Mouse (Mus musculus) gastrocnemius, postnatal 10 days (tissue): ENCODE measurements around the gene Stk10. TPM values are rescaled to one million over a fixed set of nuclear protein-coding genes. Genes with fewer than 3 reads are reported as not detected.

Experiments
- DNase-seq: peaks from one replicate; pipeline ENCODE4 v3.0.0; 2021; ENCODE audit warnings: mixed read lengths
- total RNA-seq, 2 experiments: library from RNA; stranded (reverse); gene quantifications; 2 replicates each; pipeline ENCODE4 v1.2.3; 2021

Gene Stk10
- total RNA-seq, 2 experiments from 2014 or later, result 5.3 to 8.5 TPM

- no peak for DNase-seq
These were observed 99.6 kb downstream of the Stk10 start for GRCm38 (mm10) chr11:32632671-32633070.

DNA sequence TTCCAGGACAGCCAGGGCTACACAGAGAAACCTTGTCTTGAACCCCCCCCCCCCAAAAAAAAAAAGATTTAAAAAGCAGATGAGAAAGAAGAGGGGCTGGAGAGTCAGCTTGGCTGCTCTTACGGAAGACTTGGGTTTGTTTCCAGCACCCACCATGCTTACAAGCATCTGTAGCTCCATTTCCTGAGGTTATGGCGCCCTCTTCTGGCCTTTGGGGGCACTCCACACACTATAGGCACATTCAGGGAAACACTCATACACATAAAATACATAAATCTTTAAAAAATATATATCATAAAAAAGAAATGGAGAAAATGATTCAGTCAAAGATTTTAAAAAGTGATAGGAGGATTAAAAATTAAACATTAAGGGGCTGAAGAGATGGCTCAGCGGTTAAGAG, 100.4 kb downstream of the Stk10 start:
- DNase-seq, result no peak

- DNase-seq, result no peak
These were observed 101.0 kb downstream of the Stk10 start for GRCm38 (mm10) chr11:32634143-32634542.

DNA sequence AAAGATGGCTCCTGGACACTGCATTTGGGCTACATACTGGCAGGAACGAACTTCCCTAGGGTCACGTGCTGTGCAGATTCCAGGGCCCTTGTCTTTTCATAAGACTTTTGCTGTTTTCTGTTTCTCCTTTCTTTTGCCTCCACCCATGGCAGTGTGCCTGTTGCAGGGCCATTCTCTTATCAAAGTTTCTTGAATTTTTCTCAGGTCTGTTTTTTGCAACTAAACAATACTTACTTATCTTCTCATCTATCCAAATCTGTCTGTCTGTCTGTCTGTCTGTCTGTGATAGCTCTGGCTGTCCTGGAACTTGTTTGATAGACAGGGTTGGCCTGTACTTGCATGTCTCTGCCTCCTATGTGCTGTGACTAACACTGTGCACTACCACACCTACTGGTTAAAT, 101.7 kb downstream of the Stk10 start:
- DNase-seq, result no peak

GRCm38 (mm10) chr11:32636275-32636674, 103.2 kb downstream of the Stk10 start:
- DNase-seq, result no peak

DNA sequence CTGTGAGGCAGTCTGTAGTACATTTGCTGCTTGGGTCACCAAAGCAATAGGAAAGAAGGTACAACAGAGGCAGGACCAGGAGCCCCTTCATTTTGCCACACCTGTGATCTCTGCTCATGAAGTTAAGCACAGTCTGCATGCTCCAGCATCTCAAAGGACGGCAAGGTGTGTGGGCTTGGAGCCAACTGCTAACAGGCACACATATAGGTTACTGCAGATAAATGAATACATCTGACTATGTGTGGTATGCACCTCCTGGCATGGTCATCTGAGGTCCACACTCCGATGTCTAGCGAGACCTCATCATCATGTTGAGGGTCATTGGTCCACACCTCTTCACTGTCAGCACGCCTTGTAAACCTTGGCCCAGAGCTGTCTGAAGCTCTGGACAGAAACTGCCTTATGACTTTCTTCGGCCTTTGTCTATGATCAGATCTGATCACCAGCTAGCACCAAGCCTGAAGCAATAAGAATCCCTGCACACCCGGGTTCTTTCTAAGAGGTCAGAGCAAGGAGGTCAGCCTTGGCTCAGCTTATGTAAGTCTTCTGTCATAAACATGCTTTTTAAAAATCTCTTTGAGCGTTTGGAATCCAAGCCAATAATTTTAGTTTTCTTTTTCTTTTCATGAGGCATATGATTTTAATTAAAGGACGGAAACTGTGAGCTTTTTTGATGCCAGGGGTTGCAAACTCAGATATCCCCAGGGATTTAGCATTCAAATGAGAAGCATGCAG, 105.6 kb downstream of the Stk10 start:
- DNase-seq, result no peak

DNA sequence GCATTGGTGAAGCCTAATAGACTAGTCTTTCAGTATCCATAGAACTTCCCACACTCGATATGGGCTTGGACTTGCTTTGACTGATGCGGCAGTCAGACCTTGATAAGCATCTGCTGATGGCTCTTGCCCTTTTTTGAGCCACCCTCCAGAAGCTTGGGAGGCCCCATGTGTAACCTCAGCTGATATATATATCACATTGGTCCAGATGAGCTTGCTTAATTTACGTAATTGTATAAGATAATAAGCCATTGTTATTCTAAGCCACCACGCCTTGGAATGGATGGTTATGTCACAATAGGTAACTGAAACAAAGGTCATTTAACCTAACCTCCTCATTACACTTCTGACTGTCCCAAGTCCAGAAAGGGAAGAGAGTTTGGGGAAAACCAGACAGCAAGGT, 107.5 kb downstream of the Stk10 start:
- DNase-seq, result no peak

GRCm38 (mm10) chr11:32642249-32642876, 109.3 kb downstream of the Stk10 start, which contains the start of gene Fbxw11:
Gene Fbxw11, plus strand, starts transcription at chr11:32642724.
- peak; percentile 90 for DNase-seq

DNA sequence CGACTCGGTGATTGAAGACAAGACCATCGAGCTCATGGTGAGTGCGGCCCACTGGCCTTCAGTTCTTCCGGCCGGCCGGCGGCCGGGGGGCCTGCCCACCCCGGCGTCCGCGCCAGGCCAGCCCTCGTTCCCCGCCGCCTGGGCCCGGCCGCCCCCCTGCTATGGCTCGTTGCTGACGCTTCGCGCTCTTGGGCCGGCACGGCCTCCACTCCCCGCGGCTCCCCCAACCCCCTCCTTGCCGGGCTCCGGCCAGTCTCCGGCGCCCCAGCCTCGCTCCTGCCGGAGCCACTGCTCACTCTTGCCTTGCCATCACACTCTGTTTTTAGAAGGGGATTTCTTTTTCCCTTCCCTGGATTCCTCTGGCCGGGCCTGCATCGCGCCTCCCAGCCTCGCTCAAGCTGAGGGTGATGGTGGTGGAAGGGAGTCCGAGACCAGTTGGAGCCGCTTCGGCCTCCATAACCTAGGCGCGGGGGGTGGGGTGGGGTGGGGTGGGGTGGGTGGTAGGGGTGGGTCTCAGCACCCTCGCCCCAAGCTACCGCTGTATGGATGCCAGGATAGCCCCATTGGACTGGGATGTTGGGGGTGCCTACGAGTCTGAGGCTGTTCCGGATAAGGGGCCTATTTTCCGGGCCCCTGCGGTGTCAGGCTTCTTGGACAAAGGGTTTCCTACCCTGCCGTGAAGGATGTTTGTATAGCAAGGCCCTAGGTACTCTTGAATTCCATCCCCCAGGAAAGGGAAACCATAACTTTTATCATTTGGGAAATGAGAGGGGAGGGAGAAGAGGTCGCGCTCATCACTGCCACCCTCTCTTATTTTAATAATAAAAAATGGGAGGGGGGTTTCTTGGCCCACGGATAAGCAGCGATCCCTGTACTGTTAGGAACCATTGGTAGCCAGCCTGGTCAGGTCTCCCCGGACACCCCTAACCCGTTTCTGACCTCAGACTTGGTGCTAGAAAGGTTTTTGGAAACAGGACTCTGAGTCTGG, 110.1 kb downstream of the Stk10 start:
- DNase-seq, result peak; percentile 79

DNA sequence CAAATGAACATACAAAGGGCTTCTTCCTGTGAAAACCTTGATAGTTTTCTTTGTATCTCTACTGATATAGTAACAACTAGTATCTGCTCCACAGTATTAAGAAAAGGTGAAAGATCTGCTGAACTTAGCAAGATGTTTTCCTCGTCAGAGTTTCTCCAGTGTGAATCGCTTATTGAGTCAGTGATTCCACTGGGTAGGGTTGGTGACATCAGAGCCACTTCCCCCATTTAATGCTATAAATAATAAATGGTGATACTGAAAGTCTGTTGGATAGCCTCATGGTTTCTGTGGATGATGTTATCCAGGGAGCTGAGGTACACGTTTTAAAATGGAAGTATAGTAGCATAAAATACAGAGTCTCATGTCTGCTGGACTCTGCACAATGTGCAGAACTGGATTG, 110.9 kb downstream of the Stk10 start:
- no peak for DNase-seq

- DNase-seq, result no peak
These were observed 114.2 kb downstream of the Stk10 start for GRCm38 (mm10) chr11:32647265-32647664.

GRCm38 (mm10) chr11:32650236-32650749, 117.2 kb downstream of the Stk10 start:
- no peak for DNase-seq

DNA sequence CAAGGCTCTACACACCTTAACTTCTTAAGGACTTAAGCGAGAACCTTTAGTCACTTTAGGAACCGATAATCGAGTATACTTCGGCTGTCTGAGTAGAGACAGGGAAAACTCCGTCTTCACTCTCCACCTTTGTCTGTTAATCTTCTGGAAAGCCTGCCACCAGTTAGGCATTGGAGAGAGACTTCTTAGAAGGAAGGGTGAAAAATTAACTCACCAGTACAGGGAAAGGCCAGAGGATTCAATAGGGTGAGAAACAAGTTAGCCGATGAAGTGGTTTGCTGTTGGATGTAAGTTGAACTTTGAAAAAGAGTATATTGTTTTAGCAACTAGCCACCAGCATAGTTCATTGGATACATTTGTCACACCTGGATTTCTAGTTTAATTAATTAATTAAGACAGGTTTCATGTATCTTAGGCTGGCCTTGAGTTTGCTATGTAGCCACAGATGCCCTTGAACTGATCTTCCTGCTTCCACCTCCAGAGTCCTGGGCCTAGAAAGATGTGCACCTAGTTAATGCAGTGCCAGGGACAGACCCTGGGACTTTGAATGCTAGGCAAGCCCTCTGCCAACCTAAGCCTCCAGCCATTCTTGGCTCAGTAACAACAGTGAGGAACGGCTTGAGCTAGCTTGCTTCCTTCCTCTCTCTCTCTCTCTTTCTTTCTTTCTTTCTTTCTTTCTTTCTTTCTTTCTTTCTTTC, 117.9 kb downstream of the Stk10 start:
- DNase-seq, result no peak

DNA sequence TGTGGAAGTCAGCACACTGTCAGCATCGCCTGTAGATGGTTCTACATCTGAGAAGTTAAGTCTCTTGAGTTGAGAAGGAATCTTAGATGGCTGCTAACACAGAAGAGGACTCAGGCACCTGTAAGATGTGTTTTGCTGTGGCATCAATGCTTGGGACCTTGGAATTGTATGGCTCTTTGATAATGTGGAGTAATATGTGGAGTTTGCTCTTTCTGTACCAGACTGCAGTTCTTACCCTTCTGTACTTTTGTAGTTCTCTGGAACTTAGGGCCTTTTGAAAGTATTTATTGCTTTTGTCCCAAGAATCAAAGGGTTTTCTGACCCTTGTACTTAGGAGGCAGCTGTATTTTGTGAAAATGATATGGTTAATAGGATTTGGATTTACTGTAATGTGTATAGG, 118.6 kb downstream of the Stk10 start:
- DNase-seq, result no peak

GRCm38 (mm10) chr11:32662082-32662656, 129.1 kb downstream of the Stk10 start:
- no peak for DNase-seq

DNA sequence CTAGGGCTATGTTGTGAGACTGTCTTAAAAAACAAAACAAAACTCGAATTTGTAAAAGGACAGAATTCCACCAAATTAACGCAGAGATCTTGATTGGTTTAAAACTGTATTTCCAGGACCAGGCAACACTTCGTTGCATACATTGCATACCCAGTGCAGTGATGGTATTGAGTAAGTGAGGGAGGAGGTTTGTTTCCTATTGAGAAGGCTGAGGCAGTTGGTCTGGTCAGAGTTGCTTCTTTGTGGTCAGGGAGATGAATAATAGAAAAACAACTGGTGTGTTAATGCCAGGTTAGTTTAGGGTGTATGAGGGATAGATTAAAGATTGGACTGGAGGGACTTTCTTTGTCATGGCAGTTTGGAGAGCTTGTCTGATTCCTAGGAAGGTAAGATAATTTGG, 132.5 kb downstream of the Stk10 start:
- no peak for DNase-seq

DNA sequence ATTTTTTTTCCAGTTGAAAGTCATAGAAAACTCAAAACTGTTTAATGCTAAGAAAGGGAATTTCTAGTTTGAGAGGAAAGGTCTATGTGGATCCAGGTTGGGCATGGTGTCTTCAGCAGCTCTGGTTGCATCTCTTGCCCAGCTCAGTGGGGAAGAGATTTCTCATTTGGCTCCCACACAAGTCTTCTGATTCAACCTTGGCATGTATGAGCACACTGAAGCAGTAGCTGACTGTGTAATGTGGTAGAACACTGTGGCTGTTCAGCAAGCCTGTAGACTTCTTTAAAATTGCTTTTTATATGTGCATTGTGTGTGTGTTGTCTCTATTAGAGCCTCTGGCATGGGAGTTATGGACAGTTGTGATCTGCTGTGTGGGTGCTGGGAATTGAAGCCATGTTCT, 133.9 kb downstream of the Stk10 start:
- no peak for DNase-seq

- no peak for DNase-seq
These were observed 138.4 kb downstream of the Stk10 start for GRCm38 (mm10) chr11:32671480-32671879.
